20 mouse cellular contexts compared by ENCODE assay signal in the genomic region with DNA sequence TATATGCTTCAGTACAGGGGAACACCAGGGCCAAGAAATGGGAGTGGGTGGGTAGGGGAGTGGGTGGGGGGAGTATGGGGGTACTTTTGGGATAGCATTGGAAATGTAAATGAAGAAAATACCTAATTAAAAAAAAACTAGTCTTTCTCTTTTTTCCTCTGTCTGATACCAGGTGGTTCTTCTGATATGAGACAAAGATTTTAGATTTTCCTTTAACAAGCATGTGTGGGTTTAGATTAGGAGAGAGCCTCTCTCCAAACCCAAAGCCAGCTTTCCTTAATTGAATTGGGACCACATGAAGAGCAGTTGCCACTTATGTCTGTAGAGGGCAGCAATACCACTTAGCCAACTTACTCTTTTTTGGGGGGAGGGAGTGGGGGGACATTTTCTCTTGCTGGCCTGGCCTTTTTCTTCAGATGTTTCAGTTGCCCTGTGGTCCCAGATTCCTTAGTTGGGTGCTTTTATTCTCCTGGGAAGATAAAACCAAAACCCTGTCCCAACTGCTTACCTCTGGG. TPM values are rescaled to one million over a fixed set of nuclear protein-coding genes. Genes with fewer than 3 reads are reported as not detected.
A peak's percentile ranks its signal among the peaks of the same experiment; 100 is the strongest.
DNase-seq lines count a peak whose midpoint lies in the region; ATAC-seq and TF ChIP-seq lines count a peak whose summit lies in the region.
"Had no signal": no experiment of that assay in that cellular context is flagged by ENCODE, and none has a peak within 500 bp of the region (broad histone marks: within the 10 kb centered on the region; RNA-seq: fewer than 3 reads in every experiment).

No protein-coding gene starts in this region.

- DNase-seq in heart, adult 2 months, result no peak
- DNase-seq in heart, postnatal 36 days, result no peak
- DNase-seq in lung, postnatal 0 days (ENCODE audit: low spot score), result no peak
- no peak for DNase-seq in lung, postnatal 36 days
- peak; percentile 43 for DNase-seq in MEL (ENCODE audit: low read depth, low spot score)
- no peak for DNase-seq in T-cell, adult 2 months (ENCODE audit: low spot score)
- DNase-seq in adrenal gland, postnatal 10 days, result no peak
- DNase-seq: cerebellum, adult 8-10 months; thymus, postnatal 36 days had no signal

- no peak overlapping the region for H3K4me2 ChIP-seq in lung, postnatal 0 days (replicated peaks; ENCODE audit: low read depth, low read length)
- H3K4me2 ChIP-seq: embryonic facial prominence, embryonic 15.5 days; hindbrain, embryonic 15.5 days; limb, embryonic 15.5 days had no signal

- TF ChIP-seq EP300 in heart, adult 2 months (IDR thresholded peaks at IDR 0.05; ENCODE audit: insufficient read depth, low read depth, low read length), result no peak
- no peak for TF ChIP-seq EP300 in lung, postnatal 0 days (IDR thresholded peaks at IDR 0.05)
- TF ChIP-seq EP300 in MEL (IDR thresholded peaks at IDR 0.05; ENCODE audit: low read depth in 1 of 2, low read length in 2 of 2), result peak; percentile 38 to 58; a peak in 2 of 4 replicates

- H3K9me3 ChIP-seq in lung, postnatal 0 days (ENCODE audit: low read length), result no peaks in the 10 kb centered on the region
- H3K9me3 ChIP-seq in MEL (replicated peaks; ENCODE audit: insufficient read depth, low read length), result no peaks in the 10 kb centered on the region
- H3K9me3 ChIP-seq: embryonic facial prominence, embryonic 15.5 days; hindbrain, embryonic 15.5 days; limb, embryonic 15.5 days had no signal

- intact Hi-C loops in heart, adult 2 months (cut with DNase I), result loop anchor here (10.0 kb wide), 1 partner anchor 145 kb away; the partner anchor contains the start of gene Pycr2
- intact Hi-C loops in heart, postnatal 36 days (cut with DNase I), result no loop called here

- H3K79me2 ChIP-seq in heart, adult 2 months (replicated peaks; ENCODE audit: control insufficient read depth, insufficient read depth, low read length), result no peaks in the 10 kb centered on the region
- H3K79me2 ChIP-seq in MEL (ENCODE audit: control insufficient read depth, insufficient read depth, low read length, poor library complexity), result no peaks in the 10 kb centered on the region

- H3K27me3 ChIP-seq in heart, adult 2 months (ENCODE audit: control insufficient read depth, insufficient read depth, low read length), result no peaks in the 10 kb centered on the region
- H3K27me3 ChIP-seq in lung, postnatal 0 days (replicated peaks; ENCODE audit: insufficient read depth, low read length), result no peaks in the 10 kb centered on the region
- peaks cover 0 to 4% of the 10 kb centered on the region in 2 experiments; a peak in 1 of 4 replicates for H3K27me3 ChIP-seq in MEL (ENCODE audit: control insufficient read depth in 1 of 2, insufficient read depth in 2 of 2, low read length in 2 of 2)
- H3K27me3 ChIP-seq: embryonic facial prominence, embryonic 15.5 days; hindbrain, embryonic 15.5 days; limb, embryonic 15.5 days had no signal

- peak; percentile 24; the same call in 1 of the 2 replicates for TF ChIP-seq CTCF in heart, adult 2 months (IDR thresholded peaks at IDR 0.05)
- peak; percentile 40 for TF ChIP-seq CTCF in lung, postnatal 0 days (IDR thresholded peaks at IDR 0.05)
- peak; percentile 27 to 70 (median 46) for TF ChIP-seq CTCF in MEL (IDR thresholded peaks at IDR 0.05 in 2 of 3, conservative IDR thresholded peaks at IDR 0.05 in 1 of 3; ENCODE audit: control insufficient read depth in 1 of 3, insufficient read depth in 1 of 3, low read depth in 2 of 3, low read length in 3 of 3, poor library complexity in 1 of 3, severe bottlenecking in 1 of 3)

- TF ChIP-seq RAD21 in MEL (IDR thresholded peaks at IDR 0.05; ENCODE audit: low read depth, low read length), result peak; percentile 52

- H3K4me1 ChIP-seq in heart, adult 2 months (ENCODE audit: control insufficient read depth, insufficient read depth, low read length), result no peaks in the 10 kb centered on the region
- H3K4me1 ChIP-seq in lung, postnatal 0 days (ENCODE audit: insufficient read depth, low read depth, low read length), result no peaks in the 10 kb centered on the region
- H3K4me1 ChIP-seq in MEL (ENCODE audit: control insufficient read depth in 1 of 2, insufficient read depth in 2 of 2, low read length in 2 of 2), result peaks cover 0 to 4% of the 10 kb centered on the region in 2 experiments; a peak in 2 of 4 replicates
- H3K4me1 ChIP-seq: embryonic facial prominence, embryonic 15.5 days; hindbrain, embryonic 15.5 days; limb, embryonic 15.5 days had no signal

- no peak for ATAC-seq in lung, postnatal 0 days
- ATAC-seq in megakaryocyte progenitor cell, adult 5-6 weeks (replicated peaks; ENCODE audit: poor library complexity), result peak; percentile 90
- ATAC-seq: CD4-positive, CD25-positive, alpha-beta regulatory T cell, adult 4 months had no signal

- H3K27ac ChIP-seq in heart, adult 2 months, result no peak overlapping the region
- no peak overlapping the region for H3K27ac ChIP-seq in lung, postnatal 0 days (ENCODE audit: low read length)
- H3K27ac ChIP-seq in MEL (ENCODE audit: control insufficient read depth, low read depth, low read length), result no peak overlapping the region
- H3K27ac ChIP-seq: embryonic facial prominence, embryonic 15.5 days; hindbrain, embryonic 15.5 days; limb, embryonic 15.5 days; macrophage had no signal

- H3K4me3 ChIP-seq in heart, adult 2 months, result no peak overlapping the region
- H3K4me3 ChIP-seq in lung, postnatal 0 days (ENCODE audit: low read depth, low read length), result no peak overlapping the region
- H3K4me3 ChIP-seq in MEL (ENCODE audit: control insufficient read depth in 1 of 2, insufficient read depth in 1 of 2, low read depth in 2 of 2, low read length in 2 of 2), result no peak overlapping the region
- H3K4me3 ChIP-seq: embryonic facial prominence, embryonic 15.5 days; hindbrain, embryonic 15.5 days; limb, embryonic 15.5 days had no signal

- H3K36me3 ChIP-seq in heart, adult 2 months (ENCODE audit: control insufficient read depth, insufficient read depth, low read length), result no peaks in the 10 kb centered on the region
- H3K36me3 ChIP-seq in lung, postnatal 0 days (ENCODE audit: insufficient read depth, low read length), result no peaks in the 10 kb centered on the region
- peaks cover 0 to 4% of the 10 kb centered on the region in 2 experiments; a peak in 2 of 4 replicates for H3K36me3 ChIP-seq in MEL (ENCODE audit: control insufficient read depth in 1 of 2, insufficient read depth in 2 of 2, low read length in 2 of 2)
- H3K36me3 ChIP-seq: embryonic facial prominence, embryonic 15.5 days; hindbrain, embryonic 15.5 days; limb, embryonic 15.5 days had no signal

- no peak for TF ChIP-seq POLR2A in heart, adult 2 months (IDR thresholded peaks at IDR 0.05; ENCODE audit: insufficient read depth, low read depth, low read length)
- TF ChIP-seq POLR2A in MEL (IDR thresholded peaks at IDR 0.05; ENCODE audit: control insufficient read depth in 1 of 2, insufficient read depth in 1 of 2, low read depth in 1 of 2, low read length in 2 of 2, poor library complexity in 1 of 2), result no peak

- H3K9ac ChIP-seq in heart, adult 2 months (ENCODE audit: low read depth, low read length), result no peak overlapping the region
- H3K9ac ChIP-seq in lung, postnatal 0 days (replicated peaks; ENCODE audit: low read depth), result no peak overlapping the region
- H3K9ac ChIP-seq in MEL (ENCODE audit: control insufficient read depth, low read depth, low read length, poor library complexity, severe bottlenecking), result no peak overlapping the region
- H3K9ac ChIP-seq: embryonic facial prominence, embryonic 15.5 days; hindbrain, embryonic 15.5 days; limb, embryonic 15.5 days had no signal

TF ChIP-seq in MEL, 35 proteins besides CTCF, POLR2A, EP300 and RAD21:
- peak; percentile 25; the same call in 1 of the 2 replicates for TF ChIP-seq GATA1 (IDR thresholded peaks at IDR 0.05; ENCODE audit: low read depth, low read length)
- no peak for TF ChIP-seq MXI1 (IDR thresholded peaks at IDR 0.05; ENCODE audit: low read depth, low read length)
- TF ChIP-seq SMC3 (IDR thresholded peaks at IDR 0.05; ENCODE audit: low read depth, low read length), result peak; percentile 59
- TF ChIP-seq ZC3H11A (IDR thresholded peaks at IDR 0.05; ENCODE audit: low read depth, low read length), result peak; percentile 11; the same call in 1 of the 2 replicates
- no peak for TF ChIP-seq NELFE (IDR thresholded peaks at IDR 0.05; ENCODE audit: low read depth, low read length)
- TF ChIP-seq TCF12 (IDR thresholded peaks at IDR 0.05; ENCODE audit: low read depth, low read length), result peak; percentile 62; the same call in 1 of the 2 replicates

RNA-seq across cellular contexts. Expression of gene 9130409I23Rik, which starts 1.7 kb away (rescaled TPM):
- total RNA-seq in heart, adult 2 months (2021), result not detected
- polyA plus RNA-seq in heart, adult 2 months (2012; rRNA removed), result not detected in 2 replicates
- not detected for total RNA-seq in heart, postnatal 36 days (2021)
- polyA plus RNA-seq in lung, postnatal 0 days (2015; fragmentation: Nextera tagmentation; extraction: Ambion mirVana), result not detected in 2 replicates
- total RNA-seq in MEL (2012; rRNA removed), result not detected in 2 replicates
- not detected for polyA plus RNA-seq in MEL (2012; ENCODE audit: insufficient read depth in 1 of 2, insufficient read length in 2 of 2, low read depth in 1 of 2, low replicate concordance in 2 of 2, missing spikeins in 1 of 2)
- not detected in 2 replicates for total RNA-seq in megakaryocyte progenitor cell, adult 5-6 weeks (2015)
- not detected in 2 replicates for total RNA-seq in megakaryocyte progenitor cell, adult 5-6 weeks (2017)
- total RNA-seq in adrenal gland, postnatal 10 days (2021), result under 1 TPM in 1 of 2 experiments, not detected in 1; 0.12 TPM
- total RNA-seq: adrenal gland, postnatal 4 days; gastrocnemius, postnatal 4 days had no signal
- polyA plus RNA-seq: CD4-positive, CD25-positive, alpha-beta regulatory T cell, adult 4 months; embryonic facial prominence, embryonic 15.5 days; heart, embryonic 14.5 days; hindbrain, embryonic 15.5 days; large intestine, adult 2 months; limb, embryonic 15.5 days; macrophage; stomach, embryonic 14.5 days had no signal

RNA-seq across cellular contexts. Expression of gene Ephx1, which starts 28.7 kb away (rescaled TPM):
- total RNA-seq in heart, adult 2 months (2021), result 10 to 100 TPM; 29.8 to 40.4 TPM
- 41.1 and 45.1 TPM in 2 replicates for polyA plus RNA-seq in heart, adult 2 months (2012; rRNA removed)
- 10 to 100 TPM; 35.4 to 41.5 TPM for total RNA-seq in heart, postnatal 36 days (2021)
- 29.4 and 35.7 TPM in 2 replicates for polyA plus RNA-seq in lung, postnatal 0 days (2015; fragmentation: Nextera tagmentation; extraction: Ambion mirVana)
- total RNA-seq in MEL (2012; rRNA removed), result 0.15 and 0.23 TPM in 2 replicates
- polyA plus RNA-seq in MEL (2012; ENCODE audit: insufficient read depth in 1 of 2, insufficient read length in 2 of 2, low read depth in 1 of 2, low replicate concordance in 2 of 2, missing spikeins in 1 of 2), result under 1 TPM in 1 of 2 experiments, not detected in 1; 0.39 TPM
- total RNA-seq in megakaryocyte progenitor cell, adult 5-6 weeks (2015), result 0.68 and 2.0 TPM in 2 replicates
- 0.88 and 1.1 TPM in 2 replicates for total RNA-seq in megakaryocyte progenitor cell, adult 5-6 weeks (2017)
- total RNA-seq in adrenal gland, postnatal 10 days (2021), result 10 to 100 TPM; 61.5 to 67.2 TPM

Comparison
In these comparisons a context has a peak if more than half of its experiments do, and no peak if none do; other contexts are left out.
1. RNA of gene Ephx1, which starts 28.7 kb away (total RNA-seq): 61.5 to 67.2 TPM in adrenal gland, postnatal 10 days, 35.4 to 41.5 TPM in heart, postnatal 36 days and 29.8 to 40.4 TPM in heart, adult 2 months; 0.68 to 2.0 TPM in megakaryocyte progenitor cell, adult 5-6 weeks and 0.15 to 0.23 TPM in MEL; every median in the first group is over 10 times any median in the second.
2. Peak in every context shown above with its lines, with median percentiles within 50 percentile points of each other: CTCF ChIP-seq.